Mouse (Mus musculus): ENCODE results near the gene Ngdn. TPM values are rescaled to one million over a fixed set of nuclear protein-coding genes. Genes with fewer than 3 reads are reported as not detected.
"Not testable (repeated sequence)": the region's sequence is repeated elsewhere in the genome, so short reads cannot be mapped to it uniquely, and the experiment has no call there.

Gene Ngdn
- total RNA-seq, 2 experiments from 2014 or later, result 23.0 to 26.4 TPM

GRCm38 (mm10) chr14:55023011-55023410, 7.8 kb downstream of the Ngdn start:
- DNase-seq (ENCODE audit: low spot score in 2 of 2), result no peak
- intact Hi-C loops (cut with DNase I), result no loop called here

DNA sequence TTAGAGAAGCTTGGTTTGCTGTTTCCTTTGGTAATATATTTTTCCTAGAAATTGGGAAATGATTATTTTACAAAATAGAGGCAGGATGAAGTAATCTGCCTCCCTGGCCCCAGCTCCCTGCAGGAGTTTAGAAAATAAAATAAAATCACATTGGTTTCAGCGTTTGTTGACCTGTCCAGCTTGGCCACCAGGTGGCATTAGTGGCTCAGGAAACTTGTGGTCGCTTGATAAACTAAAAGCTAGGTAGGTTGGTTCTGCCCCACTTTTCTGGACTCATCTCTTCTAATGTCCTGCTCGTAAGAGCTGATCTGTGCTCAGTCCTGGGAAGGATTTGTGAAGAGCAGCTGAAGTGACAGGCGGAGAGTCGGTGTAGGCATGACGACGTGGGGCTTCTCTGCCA, 9.0 kb downstream of the Ngdn start:
- DNase-seq (ENCODE audit: low spot score in 2 of 2), result peak; percentile 55 to 72
- intact Hi-C loops (cut with DNase I), result loop anchor here (1.0 kb wide), 1 partner anchor 77 kb away; no protein-coding TSS in a partner anchor

GRCm38 (mm10) chr14:55025527-55025926, 10.3 kb downstream of the Ngdn start:
- intact Hi-C loops (cut with DNase I), result no loop called here
- DNase-seq (ENCODE audit: low spot score in 2 of 2), result no peak

GRCm38 (mm10) chr14:55027251-55027650, 12.0 kb downstream of the Ngdn start:
- intact Hi-C loops (cut with DNase I), result loop anchor here (2.0 kb wide), 1 partner anchor 30 kb away; no protein-coding TSS in a partner anchor

GRCm38 (mm10) chr14:55027653-55028052, 12.4 kb downstream of the Ngdn start:
- intact Hi-C loops (cut with DNase I), result loop anchor here (2.0 kb wide), 2 partner anchors 29 to 51 kb away; no protein-coding TSS in a partner anchor
- no peak for DNase-seq (ENCODE audit: low spot score in 2 of 2)

More at GRCm38 (mm10) chr14:55027251-55027650, 12.0 kb downstream of the Ngdn start:
- no peak for DNase-seq (ENCODE audit: low spot score in 2 of 2)

DNA sequence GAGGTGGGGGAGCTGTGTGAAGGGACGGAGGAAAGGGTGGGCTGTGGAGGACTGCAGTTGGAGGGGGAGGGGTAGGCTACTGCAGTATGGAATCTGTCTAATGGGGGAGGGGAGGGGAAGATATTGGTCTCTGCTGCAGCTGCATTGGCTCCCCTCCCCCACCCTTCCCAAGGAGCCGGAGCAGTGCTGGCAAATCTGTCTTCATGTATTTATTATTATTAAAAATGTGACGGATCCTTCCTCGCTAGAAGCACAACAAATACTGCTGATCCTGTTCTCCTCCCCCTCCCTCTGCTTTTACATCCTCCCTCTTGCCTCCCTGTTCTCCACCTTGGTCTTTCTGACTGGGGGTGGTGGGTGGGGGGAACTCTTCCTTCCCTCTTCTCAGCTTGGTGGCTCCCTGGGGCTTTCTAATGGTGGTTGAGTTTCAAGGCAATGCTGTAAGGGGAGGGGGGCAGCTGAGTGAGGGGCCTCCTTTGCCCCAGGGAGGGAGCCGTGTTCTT, 13.1 kb downstream of the Ngdn start:
- no peak for DNase-seq (ENCODE audit: low spot score in 2 of 2)
- intact Hi-C loops (cut with DNase I), result loop anchor here (2.0 kb wide), 1 partner anchor 50 kb away; no protein-coding TSS in a partner anchor

DNA sequence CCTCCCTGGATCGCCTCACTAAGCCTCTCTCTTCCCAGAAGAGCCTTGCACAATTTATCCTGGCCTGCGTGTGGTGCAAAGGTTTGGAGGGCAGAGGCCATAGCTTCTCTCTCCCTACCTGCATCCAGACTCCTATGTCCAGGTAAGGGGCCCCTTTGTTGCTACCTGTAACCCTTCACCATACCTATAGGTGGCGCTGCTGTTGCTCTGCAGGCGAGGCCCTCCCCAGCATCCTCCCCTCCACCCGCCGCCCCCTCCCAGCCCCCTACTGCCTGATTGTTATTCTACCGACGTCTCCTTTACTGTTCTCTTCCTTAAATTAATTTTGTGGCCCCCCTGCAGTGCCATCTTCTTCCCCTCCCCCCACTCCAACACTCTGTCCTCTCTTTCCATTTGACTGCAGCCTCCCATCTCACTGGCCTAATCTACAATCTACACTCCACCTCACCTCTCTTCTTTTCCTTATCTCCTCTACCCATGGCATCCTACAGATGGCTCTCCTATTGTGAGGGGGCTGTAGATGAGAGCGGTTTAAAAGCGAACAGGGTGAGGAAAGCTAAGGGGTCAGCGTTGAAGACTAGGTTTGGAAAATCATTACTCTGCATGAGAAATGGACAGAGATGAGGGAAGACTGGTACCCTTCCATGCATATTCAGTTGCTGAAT, 13.9 kb downstream of the Ngdn start:
- intact Hi-C loops (cut with DNase I), result loop anchor here (2.0 kb wide), 1 partner anchor 50 kb away; no protein-coding TSS in a partner anchor
- DNase-seq (ENCODE audit: low spot score in 2 of 2), result no peak

- no peak for DNase-seq (ENCODE audit: low spot score in 2 of 2)
- intact Hi-C loops (cut with DNase I), result no loop called here
Measured at GRCm38 (mm10) chr14:55032695-55033225, 17.5 kb downstream of the Ngdn start.

- not testable (repeated sequence) for DNase-seq (ENCODE audit: low spot score in 2 of 2)
- intact Hi-C loops (cut with DNase I), result loop anchor here (2.0 kb wide), 1 partner anchor 13 kb away; no protein-coding TSS in a partner anchor
Measured at GRCm38 (mm10) chr14:55043694-55044093, 28.4 kb downstream of the Ngdn start.

DNA sequence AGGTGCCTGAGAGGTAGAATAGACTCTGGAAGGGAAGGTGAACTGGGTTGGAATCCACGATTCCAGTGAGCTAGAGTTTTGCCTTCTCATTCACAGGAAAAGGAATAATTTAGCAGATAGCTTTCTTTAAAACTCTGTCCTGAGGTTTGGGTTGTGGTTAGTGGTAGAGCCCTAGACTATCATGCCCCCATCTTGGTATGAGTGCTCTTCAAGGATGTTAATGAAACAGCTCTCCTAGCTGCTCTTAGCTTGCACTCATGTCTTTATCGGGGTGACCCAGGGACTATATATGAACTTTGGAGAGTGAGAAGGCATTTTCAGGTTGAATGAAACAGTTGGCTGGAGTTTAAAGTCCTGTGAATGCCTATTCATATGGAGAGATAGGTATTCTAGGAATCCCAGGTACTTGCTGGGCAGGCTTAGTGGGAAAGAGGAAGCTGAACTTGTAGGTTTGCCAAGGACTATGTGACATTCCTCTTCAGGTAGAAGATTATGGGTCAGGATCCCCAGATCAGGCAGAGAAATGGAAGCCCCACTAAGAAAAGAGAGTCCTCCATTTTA, 32.8 kb downstream of the Ngdn start:
- intact Hi-C loops (cut with DNase I), result no loop called here
- DNase-seq (ENCODE audit: low spot score in 2 of 2), result no peak

GRCm38 (mm10) chr14:55052496-55052895, 37.2 kb downstream of the Ngdn start:
- intact Hi-C loops (cut with DNase I), result no loop called here

DNA sequence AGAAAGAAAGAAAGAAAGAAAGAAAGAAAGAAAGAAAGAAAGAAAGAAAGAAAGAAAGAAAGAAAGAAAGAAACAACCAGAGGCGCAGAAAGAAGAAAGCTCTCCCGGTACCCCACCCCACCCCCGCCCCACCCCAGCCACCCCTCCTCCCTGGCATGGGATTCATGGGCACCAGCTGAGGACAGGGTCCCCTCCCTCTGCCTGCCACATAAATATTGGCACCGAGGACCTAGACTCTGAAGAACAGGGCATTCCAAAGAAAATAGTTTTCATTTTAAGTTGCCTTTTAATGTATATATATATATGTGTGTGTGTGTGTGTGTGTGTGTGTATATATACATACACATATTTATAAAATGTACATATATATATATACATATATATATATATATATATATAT, 37.8 kb downstream of the Ngdn start:
- intact Hi-C loops (cut with DNase I), result no loop called here
- DNase-seq (ENCODE audit: low spot score in 2 of 2), result no peak

More at GRCm38 (mm10) chr14:55052496-55052895, 37.2 kb downstream of the Ngdn start:
- DNase-seq (ENCODE audit: low spot score in 2 of 2), result peak; percentile 80 to 83

DNA sequence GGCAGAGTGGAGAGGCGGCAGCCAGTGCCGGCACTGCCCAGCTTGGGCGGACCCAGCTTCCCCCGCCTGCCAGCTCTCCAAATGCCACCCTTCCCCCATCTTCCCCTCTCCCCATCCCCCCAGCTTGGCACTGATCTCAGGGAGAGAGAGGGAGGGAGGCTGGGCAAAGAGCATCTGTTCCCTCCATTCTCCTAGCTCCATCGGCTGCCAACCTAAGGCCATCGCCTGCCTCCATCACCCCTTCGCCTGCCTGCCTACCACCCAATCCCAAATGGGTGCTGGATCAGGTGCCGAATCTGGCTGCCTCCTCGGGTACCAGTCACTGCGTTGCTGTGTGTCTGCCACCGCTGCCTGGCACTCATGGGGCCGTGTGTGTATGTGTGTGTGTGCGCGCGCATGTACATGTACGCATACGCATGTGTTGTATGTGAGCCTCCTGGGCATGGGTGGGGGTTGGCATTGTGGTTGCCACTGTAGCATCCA, 38.5 kb downstream of the Ngdn start:
- intact Hi-C loops (cut with DNase I), result loop anchor here (2.0 kb wide), 1 partner anchor 39 kb away; the partner anchor contains the start of gene Zfhx2
- peak; percentile 73 to 91 for DNase-seq (ENCODE audit: low spot score in 2 of 2)

DNA sequence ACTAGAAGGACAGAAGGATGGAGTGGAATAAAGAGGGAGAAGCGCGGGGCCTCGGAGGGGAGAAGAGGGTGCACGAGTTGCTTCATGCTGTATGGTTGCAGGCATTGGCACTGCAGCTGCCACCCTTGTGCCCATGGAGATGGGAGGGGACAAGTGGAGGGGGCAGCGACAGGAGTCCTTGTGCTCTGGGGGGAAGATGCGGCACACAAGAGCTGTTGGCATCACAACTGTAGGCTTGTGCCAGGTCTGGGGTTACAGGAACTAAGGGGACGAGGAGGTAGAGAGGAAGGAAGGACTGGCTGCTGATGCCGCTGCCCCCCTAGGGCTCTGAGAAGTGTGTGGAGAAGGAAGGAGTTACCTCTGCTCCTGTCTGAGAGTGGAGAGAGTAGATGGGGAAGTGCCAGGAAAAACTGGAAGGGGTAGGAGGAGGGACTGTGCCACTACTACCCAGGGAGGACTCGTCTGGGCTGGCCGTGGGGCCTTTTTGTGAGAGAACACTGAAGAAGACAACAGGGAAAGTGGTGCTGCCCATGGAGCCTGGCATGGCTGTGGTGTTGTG, 39.0 kb downstream of the Ngdn start:
- DNase-seq (ENCODE audit: low spot score in 2 of 2), result peak in 1 of 2 experiments; percentile 72

GRCm38 (mm10) chr14:55055167-55055834, 40.0 kb downstream of the Ngdn start:
- peak; percentile 89 to 93 for DNase-seq (ENCODE audit: low spot score in 2 of 2)
- intact Hi-C loops (cut with DNase I), result loop anchor here (2.0 kb wide), 1 partner anchor 38 kb away; the partner anchor contains the start of gene Zfhx2

More for the DNA sequence above, 39.0 kb downstream of the Ngdn start:
- intact Hi-C loops (cut with DNase I), result loop anchor here (2.0 kb wide), 1 partner anchor 39 kb away; the partner anchor contains the start of gene Zfhx2

GRCm38 (mm10) chr14:55059009-55059408, 43.8 kb downstream of the Ngdn start:
- intact Hi-C loops (cut with DNase I), result no loop called here
- no peak for DNase-seq (ENCODE audit: low spot score in 2 of 2)

- no peak for DNase-seq (ENCODE audit: low spot score in 2 of 2)
- intact Hi-C loops (cut with DNase I), result no loop called here
Measured at GRCm38 (mm10) chr14:55059931-55060330, 44.7 kb downstream of the Ngdn start.

- intact Hi-C loops (cut with DNase I), result no loop called here
- no peak for DNase-seq (ENCODE audit: low spot score in 2 of 2)
Measured at GRCm38 (mm10) chr14:55061845-55062244, 46.6 kb downstream of the Ngdn start.

DNA sequence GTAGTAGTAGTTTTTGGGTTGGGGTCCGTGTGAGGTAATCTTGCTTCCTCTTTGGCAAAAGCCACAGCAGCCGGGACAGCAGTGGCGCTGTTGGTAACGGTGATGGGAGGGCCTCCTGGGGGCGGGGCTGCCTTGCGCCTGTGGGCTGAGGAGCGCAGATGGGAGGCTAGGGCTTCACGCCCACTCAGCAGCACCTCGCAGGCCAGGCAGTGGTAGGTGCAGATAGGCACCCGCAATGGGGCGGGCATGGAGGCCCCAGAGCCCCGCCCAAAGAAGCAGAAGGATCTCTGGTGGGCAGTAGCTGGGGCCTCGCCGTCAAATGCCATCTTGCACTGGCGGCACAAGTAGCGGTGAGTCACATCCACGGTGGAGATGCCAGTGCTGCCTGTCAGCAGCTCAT, 47.4 kb downstream of the Ngdn start:
- DNase-seq (ENCODE audit: low spot score in 2 of 2), result peak; percentile 55 to 80
- intact Hi-C loops (cut with DNase I), result no loop called here
